Mouse (Mus musculus) layer of hippocampus, postnatal 14 days (tissue): ENCODE results near the gene Pnn. TPM values are rescaled to one million over a fixed set of nuclear protein-coding genes. Genes with fewer than 3 reads are reported as not detected.

Experiments used
- DNase-seq, 2 experiments: peaks; one replicate each; pipeline ENCODE4 v3.0.0; 2021 to 2022; ENCODE audit warnings: low spot score in 2 of 2, mixed read lengths in 1 of 2
- total RNA-seq, 2 experiments: library from RNA; stranded (reverse); gene quantifications; 2 replicates each; pipeline ENCODE4 v1.2.3; 2021

Gene Pnn
- total RNA-seq, 2 experiments from 2014 or later, result 57.6 to 68.9 TPM

DNA sequence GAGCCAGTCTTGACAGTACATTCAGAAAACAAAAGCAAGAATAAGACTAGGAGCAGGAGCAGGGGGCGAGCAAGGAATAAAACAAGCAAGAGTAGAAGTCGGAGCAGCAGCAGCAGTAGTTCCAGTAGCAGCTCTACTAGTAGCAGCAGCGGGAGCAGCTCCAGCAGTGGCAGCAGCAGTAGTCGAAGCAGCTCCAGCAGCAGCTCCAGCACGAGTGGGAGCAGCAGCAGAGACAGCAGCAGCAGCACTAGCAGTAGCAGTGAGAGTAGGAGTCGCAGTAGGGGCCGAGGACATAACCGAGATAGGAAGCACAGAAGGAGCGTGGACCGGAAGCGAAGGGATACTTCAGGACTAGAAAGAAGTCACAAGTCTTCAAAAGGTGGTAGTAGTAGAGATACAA, 5.6 kb downstream of the Pnn start:
- no peak for DNase-seq

DNA sequence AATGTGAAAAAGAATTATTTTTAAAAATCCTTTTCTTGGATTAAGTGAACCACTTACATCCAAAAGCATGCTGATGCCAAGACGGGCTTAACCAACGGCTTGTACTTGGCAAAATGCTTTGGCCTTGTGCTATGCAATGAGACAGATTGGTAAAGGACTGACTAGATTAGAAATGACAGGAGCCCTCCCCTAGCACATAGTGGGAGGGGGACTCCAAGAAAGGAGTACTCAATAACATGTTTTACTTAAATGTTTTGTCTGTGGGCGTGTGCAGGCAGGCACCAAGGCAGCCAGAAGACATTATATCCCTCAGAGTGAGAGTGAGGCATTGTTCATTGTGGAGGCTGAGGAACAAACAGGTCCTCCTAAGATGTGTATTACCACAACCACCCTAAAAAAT, 7.4 kb downstream of the Pnn start:
- DNase-seq, result no peak

DNA sequence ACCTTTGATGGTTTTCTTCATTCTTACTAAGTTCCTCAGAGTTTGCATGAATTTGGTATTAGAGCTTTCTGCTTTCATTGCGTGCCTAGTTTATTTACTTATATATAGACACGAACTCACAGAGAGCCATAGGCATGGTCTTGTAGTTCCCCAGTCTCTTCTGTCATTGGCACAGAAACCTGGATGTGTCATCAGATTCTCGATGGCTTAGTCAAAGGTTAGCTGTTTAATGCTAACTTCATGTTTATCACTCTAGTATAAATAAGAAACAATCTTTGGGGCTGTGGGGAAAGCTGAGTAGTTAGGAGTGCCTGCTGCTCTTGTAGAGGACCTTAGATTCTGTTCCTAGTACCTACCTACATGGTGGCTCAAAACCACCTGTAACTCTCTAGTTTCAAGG, 10.3 kb downstream of the Pnn start:
- no peak for DNase-seq

DNA sequence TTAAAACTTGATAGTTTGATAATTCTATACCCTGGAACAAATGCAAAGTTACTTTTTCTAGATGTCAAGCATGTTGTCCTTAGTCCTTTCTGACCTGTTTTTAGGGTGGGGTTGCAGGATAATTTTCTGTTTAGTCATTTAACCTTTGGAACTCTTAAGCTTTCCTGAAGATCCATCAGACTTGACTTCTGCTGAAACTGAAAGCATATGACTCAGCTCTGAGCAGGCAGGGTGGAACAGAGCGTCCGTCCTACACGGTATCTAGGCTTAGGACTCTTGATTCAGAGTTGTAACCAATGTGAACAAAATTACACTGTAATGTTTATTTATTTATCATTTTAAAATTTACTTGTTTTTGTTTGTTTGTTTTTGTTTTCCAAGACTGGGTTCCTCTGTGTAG, 11.2 kb downstream of the Pnn start:
- no peak for DNase-seq

DNA sequence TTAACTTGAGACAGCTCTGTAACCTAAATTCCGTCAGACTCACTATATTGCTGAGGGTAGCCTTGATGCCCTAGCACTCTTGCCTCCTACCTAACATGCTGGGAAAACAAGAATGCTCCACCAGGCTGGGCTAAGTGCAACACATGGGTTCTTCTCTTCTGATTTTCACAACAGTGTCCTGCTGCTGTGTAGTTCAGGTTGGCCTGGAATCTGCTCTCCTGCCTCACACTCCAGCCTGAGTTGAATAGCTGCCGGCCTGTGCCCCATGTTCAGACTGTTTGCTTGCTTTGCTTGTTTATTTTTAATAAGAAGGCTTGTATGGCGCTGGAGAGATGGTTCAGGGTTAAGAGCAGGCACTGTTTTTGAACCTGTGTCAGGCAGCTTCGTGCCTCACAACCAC, 13.8 kb downstream of the Pnn start:
- no peak for DNase-seq

DNA sequence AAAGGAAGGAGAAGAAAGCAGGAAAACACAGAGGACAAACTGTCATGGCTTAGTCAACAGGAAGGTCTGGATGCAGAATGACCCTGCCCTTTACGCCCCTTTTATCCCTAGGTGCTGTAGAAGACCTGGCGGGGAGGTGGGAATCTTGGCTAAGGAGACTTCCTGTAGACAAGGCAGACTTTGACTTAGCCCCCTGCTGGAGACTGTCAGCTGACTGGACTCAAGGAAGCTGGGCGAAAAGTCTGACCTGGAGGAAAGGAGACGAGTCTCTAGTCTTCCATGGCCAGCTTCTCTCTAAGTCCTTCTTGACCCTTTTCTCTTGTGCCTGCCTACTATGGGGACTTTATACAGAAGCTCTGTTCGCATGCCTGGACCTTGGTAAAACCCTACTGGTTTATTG, 17.8 kb downstream of the Pnn start:
- DNase-seq, result no peak

DNA sequence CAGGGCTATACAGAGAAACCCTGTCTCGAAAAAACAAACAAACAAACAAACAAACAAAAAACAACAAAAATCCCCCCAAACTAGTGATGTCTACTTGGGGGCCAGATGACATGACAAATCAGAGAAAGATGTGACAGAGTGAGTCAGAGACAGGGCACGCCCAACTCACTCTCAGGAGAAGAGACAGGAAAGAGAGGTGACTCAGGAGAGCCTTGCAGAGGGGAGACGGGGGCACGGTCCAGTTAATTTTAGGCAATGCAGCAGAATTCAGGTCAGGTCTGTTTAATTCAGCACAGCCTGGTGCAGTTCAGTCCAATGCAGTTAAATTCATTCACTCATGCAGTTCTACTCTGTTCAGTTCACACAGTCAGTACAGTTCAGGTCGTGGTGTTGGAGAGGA, 19.5 kb downstream of the Pnn start:
- no peak for DNase-seq

DNA sequence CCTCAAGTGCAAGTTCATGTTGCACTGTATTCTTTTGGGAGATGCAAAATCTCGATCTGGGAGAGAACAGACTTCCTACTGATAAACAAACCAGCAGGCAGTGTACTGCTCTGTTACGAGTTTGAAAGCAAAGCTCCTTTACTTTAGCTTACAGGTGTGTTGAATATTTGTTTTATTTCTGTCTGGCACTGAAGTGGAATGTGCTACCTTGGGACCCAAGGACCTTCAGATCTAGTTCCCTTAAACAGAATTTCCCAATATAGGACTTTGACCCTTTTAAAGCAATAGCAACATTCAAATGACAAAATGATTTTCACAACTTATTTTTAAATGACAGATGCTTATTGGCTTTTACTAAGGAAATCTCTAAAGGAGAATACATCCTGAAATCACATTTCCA, 26.9 kb downstream of the Pnn start:
- no peak for DNase-seq

DNA sequence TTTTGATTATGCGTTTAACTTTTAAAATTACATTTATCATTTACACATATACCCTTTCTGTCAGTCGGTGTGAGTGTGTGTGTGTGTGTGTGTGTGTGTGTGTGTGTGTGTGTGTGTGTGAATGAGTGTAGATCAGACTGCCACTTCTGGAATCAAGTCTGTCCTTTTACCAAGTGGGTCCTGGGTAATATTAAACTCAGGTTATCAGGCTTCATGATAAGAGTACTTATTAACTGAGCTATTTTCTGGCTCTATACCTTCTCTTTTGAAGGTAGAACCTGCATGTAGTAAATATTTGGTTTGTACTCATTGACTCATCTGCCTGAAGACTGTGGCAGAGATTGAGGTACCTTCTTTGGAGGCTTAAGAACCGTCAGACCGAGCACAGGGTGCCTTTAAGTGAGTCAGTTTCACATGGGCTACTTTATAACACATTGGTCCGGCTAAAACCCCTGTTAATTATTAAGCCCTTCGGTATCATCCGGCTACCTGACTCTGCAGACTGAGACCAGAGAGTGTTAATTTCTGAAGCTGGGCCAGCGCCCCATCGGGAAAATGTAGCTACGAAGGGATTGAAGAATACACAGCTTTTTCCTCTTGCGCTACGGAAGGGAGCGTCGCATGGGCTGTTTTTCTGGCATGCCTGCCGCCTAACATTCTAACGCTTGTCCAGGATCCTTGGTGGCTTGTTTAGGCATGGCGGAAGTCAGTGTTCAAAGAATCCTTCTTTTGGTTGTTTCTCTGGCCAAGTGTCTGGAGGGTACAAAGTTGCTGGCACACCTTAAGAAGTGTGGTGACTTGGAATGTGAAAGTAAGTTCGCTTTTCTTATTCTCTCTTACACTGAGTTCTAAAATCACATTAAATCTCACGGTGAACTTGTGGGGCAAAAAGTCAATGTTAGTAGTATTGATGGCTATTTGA, 28.7 kb downstream of the Pnn start, which contains the start of gene Mia2:
Mia2 (plus strand) TSS at position 696 of the 922 bp plus-strand sequence.
- no peak for DNase-seq

DNA sequence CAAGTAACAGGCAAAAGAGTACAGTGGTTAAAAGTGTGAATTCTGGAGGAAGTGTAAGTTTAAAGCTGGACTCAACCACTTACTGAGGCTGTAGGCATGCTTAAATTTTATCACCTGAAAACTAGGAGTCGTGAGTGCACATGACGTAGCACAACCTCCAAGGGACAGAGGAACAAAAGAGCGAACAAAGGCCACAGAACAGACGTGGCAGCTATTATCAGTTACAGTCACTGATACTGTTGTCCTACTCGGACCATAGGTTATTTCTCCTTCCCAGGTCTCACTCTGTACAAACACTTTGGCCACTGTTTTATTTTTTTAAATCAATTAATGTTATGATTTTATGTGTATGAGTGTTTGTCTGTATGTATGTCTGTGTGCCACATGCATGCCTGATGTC, 38.1 kb downstream of the Pnn start:
- DNase-seq, result no peak

DNA sequence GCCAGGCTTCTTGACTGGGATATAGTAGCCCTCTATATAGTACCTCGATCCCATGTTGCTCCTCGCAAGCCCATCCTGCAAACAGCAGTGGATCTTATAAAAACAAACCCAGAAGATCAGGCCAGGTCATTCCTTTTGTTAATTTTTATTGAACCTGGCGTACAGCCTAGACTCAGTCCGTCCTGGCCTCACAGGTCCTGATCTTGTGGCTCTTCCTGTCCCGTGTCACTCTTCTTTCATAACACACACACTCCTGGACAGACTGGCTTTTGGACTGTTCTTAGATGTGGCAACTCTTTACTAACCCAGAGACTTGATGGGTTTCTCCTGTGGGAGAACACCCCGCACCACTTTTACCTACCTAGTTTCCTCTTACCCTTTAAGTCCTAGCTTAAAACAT, 39.2 kb downstream of the Pnn start:
- no peak for DNase-seq

DNA sequence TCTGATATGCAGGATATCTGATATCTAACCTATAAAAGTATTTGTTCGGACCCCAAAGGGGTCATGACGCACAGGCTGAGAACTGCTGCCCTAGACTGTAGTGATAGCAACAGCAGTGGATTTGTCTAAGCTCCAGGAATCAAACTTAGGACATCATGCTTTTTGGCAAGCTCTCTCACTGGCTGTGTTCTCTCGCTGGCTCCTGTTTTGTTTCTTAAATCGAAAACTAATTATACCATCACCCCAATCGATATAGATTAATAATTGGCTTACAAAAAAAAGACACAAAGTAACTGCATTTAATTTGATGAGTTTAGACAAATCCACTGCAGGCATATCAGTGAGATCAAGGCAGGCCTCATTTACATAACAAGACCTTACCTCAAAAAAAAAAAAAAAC, 39.8 kb downstream of the Pnn start:
- DNase-seq, result no peak

DNA sequence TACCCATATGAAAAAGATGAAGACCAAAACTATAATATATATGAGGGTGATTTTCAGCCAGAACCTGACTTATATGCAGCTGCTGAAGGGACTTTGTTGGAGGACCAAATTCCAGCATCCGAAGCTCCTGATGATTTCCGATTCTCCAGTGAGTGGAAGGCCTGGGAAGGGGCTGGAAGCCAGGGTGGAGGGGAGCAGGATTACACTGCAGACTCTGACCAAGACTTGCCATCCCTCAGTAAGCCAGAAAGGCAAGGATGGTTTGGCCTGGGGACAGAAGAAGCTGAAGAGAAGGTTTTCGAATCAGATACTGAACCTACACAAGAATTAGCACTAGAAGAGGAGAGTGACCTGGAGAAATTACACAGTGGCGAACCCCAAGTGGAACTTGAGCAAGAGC, 41.2 kb downstream of the Pnn start:
- no peak for DNase-seq

DNA sequence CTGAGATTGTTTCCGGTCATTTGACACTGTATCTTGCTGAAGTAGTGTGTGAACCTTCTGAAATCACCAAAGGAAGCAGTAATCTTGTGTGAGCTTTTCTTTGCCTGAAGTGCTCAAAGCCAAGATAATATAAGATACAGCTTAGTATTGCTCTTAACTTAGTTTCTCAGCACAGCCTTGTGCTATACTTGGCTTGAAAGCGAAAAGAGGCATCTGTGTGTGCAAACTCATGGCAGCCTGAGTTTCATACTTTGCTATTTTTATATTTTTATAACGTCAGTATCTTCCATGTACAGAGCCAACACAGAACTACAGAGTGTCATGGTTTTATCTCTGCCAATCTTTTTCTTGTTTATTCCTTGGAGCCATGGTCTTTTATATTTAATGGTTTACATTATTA, 50.5 kb downstream of the Pnn start:
- peak in 1 of 2 experiments; percentile 34 for DNase-seq

Other genes with a start within 250 kb of the Pnn start
- 100 to 1,000 TPM; 108 to 113 TPM for gene Sec23a, start 54.9 kb upstream of the Pnn start, total RNA-seq
- gene Gemin2, start 53.5 kb upstream of the Pnn start, total RNA-seq, result 1 to 10 TPM; 7.0 to 8.2 TPM
- gene Trappc6b, start 5.4 kb upstream of the Pnn start, total RNA-seq, result 100 to 1,000 TPM; 104 to 119 TPM
- 10 to 100 TPM; 44.1 to 48.1 TPM for gene Mia2, start 28.9 kb downstream of the Pnn start, total RNA-seq
- 10 to 100 TPM; 32.3 to 34.0 TPM for gene Fbxo33, start 152.8 kb downstream of the Pnn start, total RNA-seq